ENCODE assay signal across 9 mouse cellular contexts in genomic region chr17:23610361-23610800, GRCm38 (mm10). TPM values are rescaled to one million over a fixed set of nuclear protein-coding genes. Genes with fewer than 3 reads are reported as not detected.
DNase-seq lines count a peak whose midpoint lies in the region; ATAC-seq and TF ChIP-seq lines count a peak whose summit lies in the region.
"Had no signal": no experiment of that assay in that cellular context is flagged by ENCODE, and none has a peak within 500 bp of the region (broad histone marks: within the 10 kb centered on the region; RNA-seq: fewer than 3 reads in every experiment).

No protein-coding gene starts in this region.

- no peaks in the 10 kb centered on the region for H3K79me2 ChIP-seq in CH12.LX (replicated peaks; ENCODE audit: control insufficient read depth, extremely low read depth, insufficient read depth, poor library complexity, severe bottlenecking)
- H3K79me2 ChIP-seq in heart, adult 2 months (replicated peaks; ENCODE audit: control insufficient read depth, insufficient read depth, low read length) = no peaks in the 10 kb centered on the region

- no peak overlapping the region for H3K4me2 ChIP-seq in forebrain, embryonic 14.5 days (ENCODE audit: low read length)
- no peak overlapping the region for H3K4me2 ChIP-seq in forebrain, embryonic 15.5 days (replicated peaks)
- H3K4me2 ChIP-seq in CH12.LX (ENCODE audit: insufficient read depth, low read depth, poor library complexity, severe bottlenecking) = peak overlapping the region; percentile 57
- no peak overlapping the region for H3K4me2 ChIP-seq in kidney, postnatal 0 days (ENCODE audit: low read length)
- no peak overlapping the region for H3K4me2 ChIP-seq in stomach, embryonic 14.5 days (replicated peaks; ENCODE audit: low read depth, low read length)

- 86% methylated on average over 28 of the region's 28 CpGs for WGBS in forebrain, embryonic 14.5 days
- WGBS in forebrain, embryonic 15.5 days = 86% methylated on average over 28 of the region's 28 CpGs
- WGBS in heart, adult 2 months = 77% methylated on average over 28 of the region's 28 CpGs
- 79% methylated on average over 28 of the region's 28 CpGs for WGBS in kidney, postnatal 0 days
- 79% methylated on average over 28 of the region's 28 CpGs for WGBS in stomach, embryonic 14.5 days

- H3K27me3 ChIP-seq in forebrain, embryonic 14.5 days (replicated peaks; ENCODE audit: control insufficient read depth, insufficient read depth, low read length) = no peaks in the 10 kb centered on the region
- no peaks in the 10 kb centered on the region for H3K27me3 ChIP-seq in forebrain, embryonic 15.5 days
- H3K27me3 ChIP-seq in CH12.LX (replicated peaks) = peaks cover 81% of the 10 kb centered on the region
- no peaks in the 10 kb centered on the region for H3K27me3 ChIP-seq in heart, adult 2 months (ENCODE audit: control insufficient read depth, insufficient read depth, low read length)
- H3K27me3 ChIP-seq in kidney, postnatal 0 days (ENCODE audit: insufficient read depth, low read length) = no peaks in the 10 kb centered on the region
- no peaks in the 10 kb centered on the region for H3K27me3 ChIP-seq in stomach, embryonic 14.5 days (ENCODE audit: control insufficient read depth, insufficient read depth, low read length)

- no peaks in the 10 kb centered on the region for H3K36me3 ChIP-seq in forebrain, embryonic 14.5 days (ENCODE audit: control insufficient read depth, insufficient read depth, low read length)
- H3K36me3 ChIP-seq in forebrain, embryonic 15.5 days = no peaks in the 10 kb centered on the region
- H3K36me3 ChIP-seq in CH12.LX (replicated peaks in 1 of 2; ENCODE audit: control insufficient read depth in 1 of 2, insufficient read depth in 1 of 2, low read length in 1 of 2) = no peaks in the 10 kb centered on the region
- no peaks in the 10 kb centered on the region for H3K36me3 ChIP-seq in heart, adult 2 months (ENCODE audit: control insufficient read depth, insufficient read depth, low read length)
- H3K36me3 ChIP-seq in kidney, postnatal 0 days (ENCODE audit: insufficient read depth, low read length) = no peaks in the 10 kb centered on the region
- no peaks in the 10 kb centered on the region for H3K36me3 ChIP-seq in stomach, embryonic 14.5 days (ENCODE audit: control insufficient read depth, insufficient read depth, low read length)

- H3K9me3 ChIP-seq in forebrain, embryonic 14.5 days (replicated peaks; ENCODE audit: control insufficient read depth, low read length) = no peaks in the 10 kb centered on the region
- H3K9me3 ChIP-seq in forebrain, embryonic 15.5 days = no peaks in the 10 kb centered on the region
- no peaks in the 10 kb centered on the region for H3K9me3 ChIP-seq in CH12.LX (replicated peaks; ENCODE audit: low read length)
- H3K9me3 ChIP-seq in kidney, postnatal 0 days (replicated peaks; ENCODE audit: low read length) = no peaks in the 10 kb centered on the region
- no peaks in the 10 kb centered on the region for H3K9me3 ChIP-seq in stomach, embryonic 14.5 days (ENCODE audit: control insufficient read depth, low read depth, low read length)

- dilution Hi-C loops in CH12.LX (cut with MboI; ENCODE audit: extremely low pct_ligation_motif_present, extremely low pct_unique_long_range_greater_than_20kb, low sequenced_read_pairs) = no loop called here

- peak; percentile 73 for TF ChIP-seq RAD21 in CH12.LX (IDR thresholded peaks at IDR 0.05; ENCODE audit: low read depth, low read length)

- H3K27ac ChIP-seq in forebrain, embryonic 14.5 days (ENCODE audit: low read depth, low read length) = no peak overlapping the region
- no peak overlapping the region for H3K27ac ChIP-seq in forebrain, embryonic 15.5 days (replicated peaks)
- no peak overlapping the region for H3K27ac ChIP-seq in CH12.LX (ENCODE audit: insufficient read depth, low read depth)
- H3K27ac ChIP-seq in heart, adult 2 months = no peak overlapping the region
- no peak overlapping the region for H3K27ac ChIP-seq in kidney, postnatal 0 days
- no peak overlapping the region for H3K27ac ChIP-seq in stomach, embryonic 14.5 days (ENCODE audit: low read length)

- peak; percentile 35 for DNase-seq in forebrain, embryonic 14.5 days (ENCODE audit: low spot score)
- peak; percentile 81 for DNase-seq in CH12.LX (ENCODE audit: extremely low read depth)
- DNase-seq in cerebellum, adult 11-12 months = peak; percentile 78
- peak; percentile 61 to 66 for DNase-seq in heart, adult 2 months
- DNase-seq in kidney, postnatal 0 days (ENCODE audit: low spot score) = peak; percentile 61

- no peaks in the 10 kb centered on the region for H3K4me1 ChIP-seq in forebrain, embryonic 14.5 days (ENCODE audit: control insufficient read depth, insufficient read depth, low read length)
- H3K4me1 ChIP-seq in forebrain, embryonic 15.5 days = no peaks in the 10 kb centered on the region
- H3K4me1 ChIP-seq in CH12.LX (ENCODE audit: control insufficient read depth in 1 of 2, insufficient read depth in 2 of 2) = peaks cover 7 to 10% of the 10 kb centered on the region in 2 experiments
- H3K4me1 ChIP-seq in heart, adult 2 months (ENCODE audit: control insufficient read depth, insufficient read depth, low read length) = no peaks in the 10 kb centered on the region
- no peaks in the 10 kb centered on the region for H3K4me1 ChIP-seq in kidney, postnatal 0 days (replicated peaks; ENCODE audit: insufficient read depth, low read length)
- H3K4me1 ChIP-seq in stomach, embryonic 14.5 days (ENCODE audit: control insufficient read depth, insufficient read depth, low read length) = no peaks in the 10 kb centered on the region

- ATAC-seq in forebrain, embryonic 14.5 days = 0 out of 2 replicates have a peak, but pooled peaks have one; percentile 34
- no peak for ATAC-seq in forebrain, embryonic 15.5 days (replicated peaks)
- peak; percentile 61; the same call in 1 of the 2 replicates for ATAC-seq in kidney, postnatal 0 days (replicated peaks; ENCODE audit: low FRiP score, low read depth)
- peak; percentile 95 for ATAC-seq in megakaryocyte, adult 5-6 weeks (ENCODE audit: poor library complexity, severe bottlenecking)
- peak; percentile 73; the same call in 1 of the 2 replicates for ATAC-seq in stomach, embryonic 14.5 days (ENCODE audit: insufficient number of reproducible peaks, insufficient read depth, low FRiP score, low read depth)

- H3K9ac ChIP-seq in forebrain, embryonic 14.5 days (ENCODE audit: low read length) = no peak overlapping the region
- H3K9ac ChIP-seq in forebrain, embryonic 15.5 days (replicated peaks) = no peak overlapping the region
- H3K9ac ChIP-seq in CH12.LX (ENCODE audit: insufficient read depth, low read depth) = no peak overlapping the region
- no peak overlapping the region for H3K9ac ChIP-seq in heart, adult 2 months (ENCODE audit: low read depth, low read length)
- no peak overlapping the region for H3K9ac ChIP-seq in kidney, postnatal 0 days (ENCODE audit: low read depth, low read length)
- no peak overlapping the region for H3K9ac ChIP-seq in stomach, embryonic 14.5 days (replicated peaks; ENCODE audit: low read depth, low read length)

- intact Hi-C loops in heart, adult 2 months (cut with DNase I) = loop anchor here (1.0 kb wide), 1 partner anchor 40 kb away; no protein-coding TSS in a partner anchor

- TF ChIP-seq POLR2A in CH12.LX (IDR thresholded peaks at IDR 0.05; ENCODE audit: low read depth, low read length) = no peak
- no peak for TF ChIP-seq POLR2A in heart, adult 2 months (IDR thresholded peaks at IDR 0.05; ENCODE audit: insufficient read depth, low read depth, low read length)

- TF ChIP-seq EP300 in CH12.LX (IDR thresholded peaks at IDR 0.05; ENCODE audit: low read length) = peak; percentile 57
- TF ChIP-seq EP300 in heart, adult 2 months (IDR thresholded peaks at IDR 0.05; ENCODE audit: insufficient read depth, low read depth, low read length) = no peak

- H3K4me3 ChIP-seq in forebrain, embryonic 14.5 days (ENCODE audit: low read depth, low read length) = no peak overlapping the region
- no peak overlapping the region for H3K4me3 ChIP-seq in forebrain, embryonic 15.5 days
- H3K4me3 ChIP-seq in CH12.LX (replicated peaks in 1 of 3; ENCODE audit: low read depth in 2 of 3, low read length in 2 of 3, poor library complexity in 1 of 3) = peak overlapping the region in 1 of 3 experiments; percentile 41
- no peak overlapping the region for H3K4me3 ChIP-seq in heart, adult 2 months
- no peak overlapping the region for H3K4me3 ChIP-seq in kidney, postnatal 0 days (replicated peaks; ENCODE audit: low read depth, low read length)
- no peak overlapping the region for H3K4me3 ChIP-seq in stomach, embryonic 14.5 days (ENCODE audit: low read depth, low read length)

- in situ Hi-C loops in CH12.LX (cut with MboI; ENCODE audit: low pct_ligation_motif_present, low pct_unique_long_range_greater_than_20kb, low sequenced_read_pairs) = no loop called here

- peak; percentile 44 to 91; a peak in 2 of 4 replicates for TF ChIP-seq CTCF in CH12.LX (conservative IDR thresholded peaks at IDR 0.05 in 1 of 2, IDR thresholded peaks at IDR 0.05 in 1 of 2; ENCODE audit: low read depth in 2 of 2, low read length in 2 of 2)
- TF ChIP-seq CTCF in heart, adult 2 months (IDR thresholded peaks at IDR 0.05) = peak; percentile 82
- TF ChIP-seq CTCF in kidney, postnatal 0 days (IDR thresholded peaks at IDR 0.05; ENCODE audit: low read depth) = peak; percentile 76

RNA-seq across cellular contexts. Expression of gene Zscan10, which starts 9.7 kb away (rescaled TPM):
- polyA plus RNA-seq in forebrain, embryonic 14.5 days (2014; fragmentation: Nextera tagmentation; extraction: Ambion mirVana) = not detected in 2 replicates
- polyA plus RNA-seq in forebrain, embryonic 15.5 days (2015; fragmentation: Nextera tagmentation; extraction: Ambion mirVana) = not detected in 2 replicates
- total RNA-seq in CH12.LX (2012; rRNA removed) (not detected in 2 replicates), CH12.LX (2014; rRNA removed) (not detected in 2 replicates)
- not detected in 2 replicates for polyA plus RNA-seq in CH12.LX (2012; ENCODE audit: insufficient read length, low read depth)
- total RNA-seq in heart, adult 2 months (2021) = not detected
- not detected in 2 replicates for polyA plus RNA-seq in heart, adult 2 months (2012; rRNA removed)
- polyA plus RNA-seq in kidney, postnatal 0 days (2015; fragmentation: Nextera tagmentation; extraction: Ambion mirVana) = not detected in 2 replicates
- total RNA-seq in megakaryocyte, adult 5-6 weeks (2015) = not detected in 2 replicates
- total RNA-seq in megakaryocyte, adult 5-6 weeks (2017) = not detected in 2 replicates
- polyA plus RNA-seq in stomach, embryonic 14.5 days (2014; fragmentation: Nextera tagmentation; extraction: Ambion mirVana) = 0.10 TPM in 1 of 2 replicates, not detected in the other
- total RNA-seq: left cerebral cortex, postnatal 14 days had no signal

RNA-seq across cellular contexts. Expression of gene Zfp13, which starts 11.1 kb away (rescaled TPM):
- 24.1 and 26.0 TPM in 2 replicates for polyA plus RNA-seq in forebrain, embryonic 14.5 days (2014; fragmentation: Nextera tagmentation; extraction: Ambion mirVana)
- polyA plus RNA-seq in forebrain, embryonic 15.5 days (2015; fragmentation: Nextera tagmentation; extraction: Ambion mirVana) = 26.9 and 30.2 TPM in 2 replicates
- total RNA-seq in CH12.LX (2012; rRNA removed) (0.30 TPM in 1 of 2 replicates, not detected in the other), CH12.LX (2014; rRNA removed) (not detected in 2 replicates)
- not detected in 2 replicates for polyA plus RNA-seq in CH12.LX (2012; ENCODE audit: insufficient read length, low read depth)
- total RNA-seq in heart, adult 2 months (2021) = 1 to 10 TPM; 2.2 to 2.8 TPM
- 3.2 and 3.6 TPM in 2 replicates for polyA plus RNA-seq in heart, adult 2 months (2012; rRNA removed)
- 12.6 and 14.3 TPM in 2 replicates for polyA plus RNA-seq in kidney, postnatal 0 days (2015; fragmentation: Nextera tagmentation; extraction: Ambion mirVana)
- not detected in 2 replicates for total RNA-seq in megakaryocyte, adult 5-6 weeks (2015)
- 0.18 TPM in 1 of 2 replicates, not detected in the other for total RNA-seq in megakaryocyte, adult 5-6 weeks (2017)
- 13.6 and 15.7 TPM in 2 replicates for polyA plus RNA-seq in stomach, embryonic 14.5 days (2014; fragmentation: Nextera tagmentation; extraction: Ambion mirVana)

RNA-seq across cellular contexts. Expression of gene Mmp25, which starts 34.7 kb away (rescaled TPM):
- 0.62 and 0.90 TPM in 2 replicates for polyA plus RNA-seq in forebrain, embryonic 14.5 days (2014; fragmentation: Nextera tagmentation; extraction: Ambion mirVana)
- 1.3 and 1.7 TPM in 2 replicates for polyA plus RNA-seq in forebrain, embryonic 15.5 days (2015; fragmentation: Nextera tagmentation; extraction: Ambion mirVana)
- total RNA-seq in CH12.LX (2012; rRNA removed) = 0.04 TPM in 1 of 2 replicates, not detected in the other
- 0.04 TPM in 1 of 2 replicates, not detected in the other for total RNA-seq in CH12.LX (2014; rRNA removed)
- polyA plus RNA-seq in CH12.LX (2012; ENCODE audit: insufficient read length, low read depth) = not detected in 2 replicates
- under 1 TPM; 0.09 to 0.10 TPM for total RNA-seq in heart, adult 2 months (2021)
- 0.18 and 0.21 TPM in 2 replicates for polyA plus RNA-seq in heart, adult 2 months (2012; rRNA removed)
- polyA plus RNA-seq in kidney, postnatal 0 days (2015; fragmentation: Nextera tagmentation; extraction: Ambion mirVana) = 0.66 and 0.92 TPM in 2 replicates
- total RNA-seq in megakaryocyte, adult 5-6 weeks (2015) = 22.6 and 32.1 TPM in 2 replicates
- 14.0 and 19.5 TPM in 2 replicates for total RNA-seq in megakaryocyte, adult 5-6 weeks (2017)
- polyA plus RNA-seq in stomach, embryonic 14.5 days (2014; fragmentation: Nextera tagmentation; extraction: Ambion mirVana) = 0.74 and 0.77 TPM in 2 replicates

RNA-seq across cellular contexts. Expression of gene Zfp213, which starts 46.3 kb away (rescaled TPM):
- 17.6 and 20.9 TPM in 2 replicates for polyA plus RNA-seq in forebrain, embryonic 14.5 days (2014; fragmentation: Nextera tagmentation; extraction: Ambion mirVana)
- 21.0 and 21.5 TPM in 2 replicates for polyA plus RNA-seq in forebrain, embryonic 15.5 days (2015; fragmentation: Nextera tagmentation; extraction: Ambion mirVana)
- total RNA-seq in CH12.LX (2012; rRNA removed) = 10.9 and 11.4 TPM in 2 replicates
- 8.5 and 9.4 TPM in 2 replicates for total RNA-seq in CH12.LX (2014; rRNA removed)
- polyA plus RNA-seq in CH12.LX (2012; ENCODE audit: insufficient read length, low read depth) = 7.1 and 8.0 TPM in 2 replicates
- total RNA-seq in heart, adult 2 months (2021) = 1 to 10 TPM; 5.5 to 6.2 TPM
- polyA plus RNA-seq in heart, adult 2 months (2012; rRNA removed) = 8.7 and 9.8 TPM in 2 replicates
- 16.8 and 19.1 TPM in 2 replicates for polyA plus RNA-seq in kidney, postnatal 0 days (2015; fragmentation: Nextera tagmentation; extraction: Ambion mirVana)
- 2.1 and 2.4 TPM in 2 replicates for total RNA-seq in megakaryocyte, adult 5-6 weeks (2015)
- 2.7 and 4.7 TPM in 2 replicates for total RNA-seq in megakaryocyte, adult 5-6 weeks (2017)
- polyA plus RNA-seq in stomach, embryonic 14.5 days (2014; fragmentation: Nextera tagmentation; extraction: Ambion mirVana) = 18.1 and 18.9 TPM in 2 replicates

RNA-seq across cellular contexts. Expression of gene Bicdl2, which starts 49.9 kb away (rescaled TPM):
- polyA plus RNA-seq in forebrain, embryonic 14.5 days (2014; fragmentation: Nextera tagmentation; extraction: Ambion mirVana) = not detected in 2 replicates
- 0.22 TPM in 1 of 2 replicates, not detected in the other for polyA plus RNA-seq in forebrain, embryonic 15.5 days (2015; fragmentation: Nextera tagmentation; extraction: Ambion mirVana)
- total RNA-seq in CH12.LX (2012; rRNA removed) (not detected in 2 replicates), CH12.LX (2014; rRNA removed) (not detected in 2 replicates)
- 0.25 TPM in 1 of 2 replicates, not detected in the other for polyA plus RNA-seq in CH12.LX (2012; ENCODE audit: insufficient read length, low read depth)
- total RNA-seq in heart, adult 2 months (2021) = not detected
- polyA plus RNA-seq in heart, adult 2 months (2012; rRNA removed) = not detected in 2 replicates
- 2.1 and 2.4 TPM in 2 replicates for polyA plus RNA-seq in kidney, postnatal 0 days (2015; fragmentation: Nextera tagmentation; extraction: Ambion mirVana)
- not detected in 2 replicates for total RNA-seq in megakaryocyte, adult 5-6 weeks (2015)
- total RNA-seq in megakaryocyte, adult 5-6 weeks (2017) = 0.45 TPM in 1 of 2 replicates, not detected in the other
- polyA plus RNA-seq in stomach, embryonic 14.5 days (2014; fragmentation: Nextera tagmentation; extraction: Ambion mirVana) = 2.4 and 3.1 TPM in 2 replicates
- total RNA-seq: left cerebral cortex, postnatal 14 days had no signal
